Mouse (Mus musculus): Measurements from ENCODE around the gene Rpn1. TPM values are rescaled to one million over a fixed set of nuclear protein-coding genes. Genes with fewer than 3 reads are reported as not detected.

Rpn1 gene
- polyA plus RNA-seq, 1 experiment from 2014 or later = 290 TPM

GRCm38 (mm10) chr6:88047853-88048252 lies 36.4 kb upstream of the Rpn1 start:
- 85% methylated on average over 5 of the region's 5 CpGs for WGBS
- ATAC-seq (ENCODE audit: low FRiP score, low TSS enrichment) = no peak

GRCm38 (mm10) chr6:88049008-88049407 lies 35.3 kb upstream of the Rpn1 start:
- Histone ChIP-seq H3K27me3 (ENCODE audit: control insufficient read depth, insufficient read depth, low read length) (no peaks in the 10 kb centered on the region), H3K4me1 (ENCODE audit: control insufficient read depth, insufficient read depth, low read length) (peaks cover 4% of the 10 kb centered on the region), H3K9ac (replicated peaks; ENCODE audit: low read length) (no peak overlapping the region), H3K36me3 (ENCODE audit: control insufficient read depth, insufficient read depth, low read length) (no peaks in the 10 kb centered on the region), H3K9me3 (ENCODE audit: control insufficient read depth, low read length) (no peaks in the 10 kb centered on the region), H3K4me3 (replicated peaks; ENCODE audit: low read depth, low read length) (no peak overlapping the region), H3K27ac (replicated peaks; ENCODE audit: low read depth, low read length) (no peak overlapping the region), H3K4me2 (ENCODE audit: low read length) (no peak overlapping the region)
- DNase-seq (no peak), ATAC-seq (ENCODE audit: low FRiP score, low TSS enrichment) (no peak)
- WGBS = 82% methylated on average over 6 of the region's 6 CpGs

More at GRCm38 (mm10) chr6:88047853-88048252, 36.4 kb upstream of the Rpn1 start:
- H3K27me3 ChIP-seq (ENCODE audit: control insufficient read depth, insufficient read depth, low read length) = no peaks in the 10 kb centered on the region
- no peak overlapping the region for H3K4me3 ChIP-seq (replicated peaks; ENCODE audit: low read depth, low read length)
- no peak overlapping the region for H3K27ac ChIP-seq (replicated peaks; ENCODE audit: low read depth, low read length)
- no peaks in the 10 kb centered on the region for H3K9me3 ChIP-seq (ENCODE audit: control insufficient read depth, low read length)
- no peak for DNase-seq
- H3K36me3 ChIP-seq (ENCODE audit: control insufficient read depth, insufficient read depth, low read length) = no peaks in the 10 kb centered on the region
- no peak overlapping the region for H3K9ac ChIP-seq (replicated peaks; ENCODE audit: low read length)
- no peak overlapping the region for H3K4me2 ChIP-seq (ENCODE audit: low read length)
- H3K4me1 ChIP-seq (ENCODE audit: control insufficient read depth, insufficient read depth, low read length) = peaks cover 15% of the 10 kb centered on the region

- no peak for ATAC-seq (ENCODE audit: low FRiP score, low TSS enrichment)
These were observed 33.1 kb upstream of the Rpn1 start for GRCm38 (mm10) chr6:88051206-88051605.

GRCm38 (mm10) chr6:88053228-88054080 lies 30.8 kb upstream of the Rpn1 start:
- DNase-seq (no peak), ATAC-seq (ENCODE audit: low FRiP score, low TSS enrichment) (no peak)
- Histone ChIP-seq H3K9ac (replicated peaks; ENCODE audit: low read length) (no peak overlapping the region), H3K4me3 (replicated peaks; ENCODE audit: low read depth, low read length) (no peak overlapping the region), H3K9me3 (ENCODE audit: control insufficient read depth, low read length) (no peaks in the 10 kb centered on the region), H3K4me2 (ENCODE audit: low read length) (no peak overlapping the region), H3K36me3 (ENCODE audit: control insufficient read depth, insufficient read depth, low read length) (no peaks in the 10 kb centered on the region), H3K4me1 (ENCODE audit: control insufficient read depth, insufficient read depth, low read length) (no peaks in the 10 kb centered on the region), H3K27me3 (ENCODE audit: control insufficient read depth, insufficient read depth, low read length) (no peaks in the 10 kb centered on the region), H3K27ac (replicated peaks; ENCODE audit: low read depth, low read length) (no peak overlapping the region)
- WGBS = 75% methylated on average over 11 of the region's 11 CpGs

More at GRCm38 (mm10) chr6:88051206-88051605, 33.1 kb upstream of the Rpn1 start:
- Histone ChIP-seq H3K27ac (replicated peaks; ENCODE audit: low read depth, low read length) (no peak overlapping the region), H3K4me2 (ENCODE audit: low read length) (no peak overlapping the region), H3K4me1 (ENCODE audit: control insufficient read depth, insufficient read depth, low read length) (no peaks in the 10 kb centered on the region), H3K9me3 (ENCODE audit: control insufficient read depth, low read length) (no peaks in the 10 kb centered on the region), H3K27me3 (ENCODE audit: control insufficient read depth, insufficient read depth, low read length) (no peaks in the 10 kb centered on the region), H3K9ac (replicated peaks; ENCODE audit: low read length) (no peak overlapping the region), H3K36me3 (ENCODE audit: control insufficient read depth, insufficient read depth, low read length) (no peaks in the 10 kb centered on the region), H3K4me3 (replicated peaks; ENCODE audit: low read depth, low read length) (no peak overlapping the region)
- WGBS = 89% methylated on average over 5 of the region's 5 CpGs
- DNase-seq = no peak

GRCm38 (mm10) chr6:88054081-88054835 lies 30.0 kb upstream of the Rpn1 start:
- DNase-seq = no peak
- Histone ChIP-seq H3K36me3 (ENCODE audit: control insufficient read depth, insufficient read depth, low read length) (no peaks in the 10 kb centered on the region), H3K9me3 (ENCODE audit: control insufficient read depth, low read length) (no peaks in the 10 kb centered on the region), H3K4me2 (ENCODE audit: low read length) (no peak overlapping the region), H3K4me3 (replicated peaks; ENCODE audit: low read depth, low read length) (no peak overlapping the region), H3K9ac (replicated peaks; ENCODE audit: low read length) (no peak overlapping the region), H3K27me3 (ENCODE audit: control insufficient read depth, insufficient read depth, low read length) (no peaks in the 10 kb centered on the region), H3K4me1 (ENCODE audit: control insufficient read depth, insufficient read depth, low read length) (no peaks in the 10 kb centered on the region), H3K27ac (replicated peaks; ENCODE audit: low read depth, low read length) (no peak overlapping the region)
- 67% methylated on average over 9 of the region's 9 CpGs for WGBS
- ATAC-seq (ENCODE audit: low FRiP score, low TSS enrichment) = no peak

GRCm38 (mm10) chr6:88055663-88056062 lies 28.6 kb upstream of the Rpn1 start:
- Histone ChIP-seq H3K4me1 (ENCODE audit: control insufficient read depth, insufficient read depth, low read length) (no peaks in the 10 kb centered on the region), H3K9ac (replicated peaks; ENCODE audit: low read length) (no peak overlapping the region), H3K4me2 (ENCODE audit: low read length) (no peak overlapping the region), H3K9me3 (ENCODE audit: control insufficient read depth, low read length) (no peaks in the 10 kb centered on the region), H3K4me3 (replicated peaks; ENCODE audit: low read depth, low read length) (no peak overlapping the region), H3K36me3 (ENCODE audit: control insufficient read depth, insufficient read depth, low read length) (no peaks in the 10 kb centered on the region), H3K27me3 (ENCODE audit: control insufficient read depth, insufficient read depth, low read length) (no peaks in the 10 kb centered on the region), H3K27ac (replicated peaks; ENCODE audit: low read depth, low read length) (no peak overlapping the region)
- DNase-seq (no peak), ATAC-seq (ENCODE audit: low FRiP score, low TSS enrichment) (no peak)
- 75% methylated on average over 5 of the region's 5 CpGs for WGBS

GRCm38 (mm10) chr6:88056866-88057265 lies 27.4 kb upstream of the Rpn1 start:
- no peak overlapping the region for H3K4me2 ChIP-seq (ENCODE audit: low read length)
- H3K27me3 ChIP-seq (ENCODE audit: control insufficient read depth, insufficient read depth, low read length) = no peaks in the 10 kb centered on the region
- H3K9me3 ChIP-seq (ENCODE audit: control insufficient read depth, low read length) = no peaks in the 10 kb centered on the region
- DNase-seq = no peak
- H3K36me3 ChIP-seq (ENCODE audit: control insufficient read depth, insufficient read depth, low read length) = no peaks in the 10 kb centered on the region
- no peak for ATAC-seq (ENCODE audit: low FRiP score, low TSS enrichment)
- H3K27ac ChIP-seq (replicated peaks; ENCODE audit: low read depth, low read length) = no peak overlapping the region
- H3K4me1 ChIP-seq (ENCODE audit: control insufficient read depth, insufficient read depth, low read length) = no peaks in the 10 kb centered on the region
- WGBS = 92% methylated on average over 5 of the region's 5 CpGs
- H3K9ac ChIP-seq (replicated peaks; ENCODE audit: low read length) = no peak overlapping the region
- no peak overlapping the region for H3K4me3 ChIP-seq (replicated peaks; ENCODE audit: low read depth, low read length)

- DNase-seq = no peak
- Histone ChIP-seq H3K36me3 (ENCODE audit: control insufficient read depth, insufficient read depth, low read length) (no peaks in the 10 kb centered on the region), H3K9me3 (ENCODE audit: control insufficient read depth, low read length) (no peaks in the 10 kb centered on the region), H3K4me3 (replicated peaks; ENCODE audit: low read depth, low read length) (no peak overlapping the region), H3K27ac (replicated peaks; ENCODE audit: low read depth, low read length) (no peak overlapping the region), H3K27me3 (ENCODE audit: control insufficient read depth, insufficient read depth, low read length) (no peaks in the 10 kb centered on the region), H3K9ac (replicated peaks; ENCODE audit: low read length) (no peak overlapping the region), H3K4me1 (ENCODE audit: control insufficient read depth, insufficient read depth, low read length) (no peaks in the 10 kb centered on the region), H3K4me2 (ENCODE audit: low read length) (no peak overlapping the region)
- no peak for ATAC-seq (ENCODE audit: low FRiP score, low TSS enrichment)
- 86% methylated on average over 5 of the region's 5 CpGs for WGBS
These were observed 24.4 kb upstream of the Rpn1 start for GRCm38 (mm10) chr6:88059903-88060302.
